Mouse (Mus musculus) testis, adult 2 months (tissue): ENCODE measurements around the gene Tex29.

ENCODE experiments used
- CTCF ChIP-seq: fragments of 200-500 bp; IDR thresholded peaks from 2 replicates; pipeline ENCODE4 v1.5.1; 2012; ENCODE audit warnings: low read depth, mild to moderate bottlenecking, inconsistent platforms, low read length, moderate library complexity; ENCODE audit not compliant: control insufficient read depth, insufficient read depth, insufficient replicate concordance
- POLR2A ChIP-seq: fragments of 200-500 bp; IDR thresholded peaks from 2 replicates; pipeline ENCODE4 v1.6.1; 2012; ENCODE audit warnings: low read depth, mild to moderate bottlenecking, inconsistent platforms, low read length, moderate library complexity; ENCODE audit not compliant: control insufficient read depth

DNA sequence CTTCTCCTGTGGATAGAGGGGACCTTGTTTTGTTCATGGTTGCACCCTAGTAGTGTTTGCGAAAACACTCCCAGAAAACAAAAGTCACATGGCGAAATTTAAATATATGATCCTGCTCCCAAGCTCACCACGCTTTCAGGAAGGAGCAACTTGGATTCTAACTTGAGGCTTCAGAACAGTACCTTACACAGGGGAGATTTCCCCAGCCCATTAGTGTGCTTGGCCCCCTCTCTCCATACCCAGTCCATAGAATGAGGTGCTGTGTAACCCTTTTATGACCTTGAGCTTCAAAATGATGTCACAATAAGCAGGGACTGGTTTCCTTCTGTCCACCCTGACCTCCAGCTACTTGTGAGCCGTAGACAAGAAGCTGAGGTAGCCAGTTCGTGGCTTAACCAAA, at the start of gene Tex29:
- TF ChIP-seq CTCF (no peak), POLR2A (no peak)
